Mouse (Mus musculus) megakaryocyte, embryonic 14.5 days (primary cell): Measurements from ENCODE around the gene Rnf185.

Source experiments
- FLI1 ChIP-seq: IDR thresholded peaks from 2 replicates; pipeline ENCODE4 v1.6.1; 2012; ENCODE audit warnings: low read length, inconsistent platforms, mixed read lengths
- GATA1 ChIP-seq: IDR thresholded peaks from 3 replicates; pipeline ENCODE4 v1.6.1; 2012; ENCODE audit warnings: mixed read lengths, low read length, inconsistent platforms, borderline replicate concordance

DNA sequence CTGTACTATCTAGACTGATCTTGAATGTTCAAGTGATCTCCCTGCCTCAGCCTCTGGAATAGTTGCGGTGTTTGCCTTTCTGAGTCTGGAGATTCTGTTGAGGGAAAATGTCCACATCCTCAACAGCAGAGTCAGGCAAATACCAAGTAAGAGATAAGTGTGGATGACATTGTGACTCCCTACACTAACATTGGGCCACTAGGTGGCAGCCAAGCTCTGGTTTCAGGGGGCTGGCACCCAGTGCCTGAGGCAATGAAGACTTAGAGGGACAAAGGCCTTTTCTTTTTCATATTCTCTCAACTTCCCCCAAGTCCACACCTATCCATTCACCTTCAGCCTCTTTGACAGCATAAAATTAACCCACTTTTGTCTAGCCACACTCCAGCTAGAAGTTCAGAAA is 20.3 kb upstream of the Rnf185 start:
- TF ChIP-seq GATA1 (no peak), FLI1 (no peak)
